Mouse (Mus musculus): ENCODE measurements around the gene Dnase1l3. TPM values are rescaled to one million over a fixed set of nuclear protein-coding genes. Genes with fewer than 3 reads are reported as not detected.

Dnase1l3 gene
- polyA plus RNA-seq, 1 experiment, result 69.9 TPM

GRCm38 (mm10) chr14:8003727-8004670 is 9.6 kb upstream of the Dnase1l3 start:
- Histone ChIP-seq H3K27me3 (ENCODE audit: control insufficient read depth, insufficient read depth, low read length) (no peaks in the 10 kb centered on the region), H3K36me3 (ENCODE audit: control insufficient read depth, insufficient read depth, low read length) (no peaks in the 10 kb centered on the region), H3K4me1 (ENCODE audit: control insufficient read depth, insufficient read depth, insufficient read length) (peaks cover 5% of the 10 kb centered on the region), H3K4me3 (ENCODE audit: extremely low read depth, insufficient read depth, insufficient read length) (peak overlapping the region; percentile 71), H3K27ac (ENCODE audit: insufficient read depth, low read length) (no peak overlapping the region)
- 30% methylated on average over 18 of the region's 18 CpGs for WGBS
- no peak for DNase-seq (ENCODE audit: low read depth in 1 of 2, low spot score in 2 of 2)
- TF ChIP-seq POLR2A (IDR thresholded peaks at IDR 0.05; ENCODE audit: low read depth, low read length) (no peak), CTCF (IDR thresholded peaks at IDR 0.05; ENCODE audit: extremely low read depth, insufficient read depth, insufficient read length, insufficient replicate concordance) (no peak)

- H3K4me1 ChIP-seq (ENCODE audit: control insufficient read depth, insufficient read depth, insufficient read length), result peaks cover 5% of the 10 kb centered on the region
- WGBS, result under 1% methylated on average over 23 of the region's 23 CpGs
- TF ChIP-seq CTCF (IDR thresholded peaks at IDR 0.05; ENCODE audit: extremely low read depth, insufficient read depth, insufficient read length, insufficient replicate concordance) (no peak), POLR2A (IDR thresholded peaks at IDR 0.05; ENCODE audit: low read depth, low read length) (no peak)
- no peak for DNase-seq (ENCODE audit: low read depth in 1 of 2, low spot score in 2 of 2)
- H3K4me3 ChIP-seq (ENCODE audit: extremely low read depth, insufficient read depth, insufficient read length), result peak overlapping the region; percentile 71
- H3K27me3 ChIP-seq (ENCODE audit: control insufficient read depth, insufficient read depth, low read length), result no peaks in the 10 kb centered on the region
- H3K36me3 ChIP-seq (ENCODE audit: control insufficient read depth, insufficient read depth, low read length), result no peaks in the 10 kb centered on the region
- H3K27ac ChIP-seq (ENCODE audit: insufficient read depth, low read length), result no peak overlapping the region
Measured at GRCm38 (mm10) chr14:8003093-8003670, 8.8 kb upstream of the Dnase1l3 start.

GRCm38 (mm10) chr14:8002432-8003092 is 8.2 kb upstream of the Dnase1l3 start, which contains the start of gene Abhd6:
Gene Abhd6 (plus strand): TSS chr14:8002902.
- peak within 1 kb of the TSS; percentile 71 for H3K4me3 ChIP-seq (ENCODE audit: extremely low read depth, insufficient read depth, insufficient read length)
- peaks cover 5% of the 10 kb centered on the region for H3K4me1 ChIP-seq (ENCODE audit: control insufficient read depth, insufficient read depth, insufficient read length)
- no peaks in the 10 kb centered on the region for H3K36me3 ChIP-seq (ENCODE audit: control insufficient read depth, insufficient read depth, low read length)
- H3K27ac ChIP-seq (ENCODE audit: insufficient read depth, low read length), result no peak within 1 kb of the TSS
- WGBS, result 3% methylated on average over 38 of the region's 38 CpGs
- H3K27me3 ChIP-seq (ENCODE audit: control insufficient read depth, insufficient read depth, low read length), result no peaks in the 10 kb centered on the region
- TF ChIP-seq CTCF (IDR thresholded peaks at IDR 0.05; ENCODE audit: extremely low read depth, insufficient read depth, insufficient read length, insufficient replicate concordance) (no peak), POLR2A (IDR thresholded peaks at IDR 0.05; ENCODE audit: low read depth, low read length) (peak; percentile 54)
- peak; percentile 50 to 86 for DNase-seq (ENCODE audit: low read depth in 1 of 2, low spot score in 2 of 2)

GRCm38 (mm10) chr14:8000831-8001685 is 6.7 kb upstream of the Dnase1l3 start:
- 55% methylated on average over 17 of the region's 17 CpGs for WGBS
- Histone ChIP-seq H3K4me3 (ENCODE audit: extremely low read depth, insufficient read depth, insufficient read length) (no peak overlapping the region), H3K36me3 (ENCODE audit: control insufficient read depth, insufficient read depth, low read length) (no peaks in the 10 kb centered on the region), H3K27ac (ENCODE audit: insufficient read depth, low read length) (no peak overlapping the region), H3K4me1 (ENCODE audit: control insufficient read depth, insufficient read depth, insufficient read length) (peaks cover 5% of the 10 kb centered on the region), H3K27me3 (ENCODE audit: control insufficient read depth, insufficient read depth, low read length) (no peaks in the 10 kb centered on the region)
- DNase-seq (ENCODE audit: low read depth in 1 of 2, low spot score in 2 of 2), result no peak
- no peak for TF ChIP-seq CTCF (IDR thresholded peaks at IDR 0.05; ENCODE audit: extremely low read depth, insufficient read depth, insufficient read length, insufficient replicate concordance)
- TF ChIP-seq POLR2A (IDR thresholded peaks at IDR 0.05; ENCODE audit: low read depth, low read length), result no peak

GRCm38 (mm10) chr14:8000247-8000646 is 5.9 kb upstream of the Dnase1l3 start:
- 93% methylated on average over 5 of the region's 5 CpGs for WGBS
- Histone ChIP-seq H3K27ac (ENCODE audit: insufficient read depth, low read length) (no peak overlapping the region), H3K4me1 (ENCODE audit: control insufficient read depth, insufficient read depth, insufficient read length) (peaks cover 5% of the 10 kb centered on the region), H3K27me3 (ENCODE audit: control insufficient read depth, insufficient read depth, low read length) (no peaks in the 10 kb centered on the region), H3K4me3 (ENCODE audit: extremely low read depth, insufficient read depth, insufficient read length) (no peak overlapping the region), H3K36me3 (ENCODE audit: control insufficient read depth, insufficient read depth, low read length) (no peaks in the 10 kb centered on the region)
- TF ChIP-seq POLR2A (IDR thresholded peaks at IDR 0.05; ENCODE audit: low read depth, low read length) (no peak), CTCF (IDR thresholded peaks at IDR 0.05; ENCODE audit: extremely low read depth, insufficient read depth, insufficient read length, insufficient replicate concordance) (no peak)
- no peak for DNase-seq (ENCODE audit: low read depth in 1 of 2, low spot score in 2 of 2)

DNA sequence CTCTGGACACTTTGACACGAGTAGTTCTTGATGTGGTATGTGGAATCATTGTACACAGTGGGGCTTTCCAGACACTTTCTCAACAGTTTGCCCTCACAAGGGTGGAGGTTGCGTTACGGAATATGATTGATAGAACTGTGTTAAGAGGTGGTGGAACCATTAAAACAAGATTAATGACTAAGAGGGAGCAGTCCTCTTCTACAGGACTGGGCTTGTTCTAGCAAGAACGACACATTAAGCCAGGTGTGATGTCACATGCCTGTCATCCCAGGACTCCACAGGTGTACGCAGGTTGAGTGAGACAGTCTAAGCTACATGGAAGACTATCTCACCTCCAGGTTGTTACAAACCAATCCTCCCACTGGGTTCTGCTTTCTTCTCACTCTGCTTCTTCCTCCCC is 5.1 kb upstream of the Dnase1l3 start:
- no peak for DNase-seq (ENCODE audit: low read depth in 1 of 2, low spot score in 2 of 2)
- Histone ChIP-seq H3K4me1 (ENCODE audit: control insufficient read depth, insufficient read depth, insufficient read length) (peaks cover 7% of the 10 kb centered on the region; the same call in 1 of the 2 replicates), H3K27me3 (ENCODE audit: control insufficient read depth, insufficient read depth, low read length) (no peaks in the 10 kb centered on the region), H3K4me3 (ENCODE audit: extremely low read depth, insufficient read depth, insufficient read length) (no peak overlapping the region), H3K36me3 (ENCODE audit: control insufficient read depth, insufficient read depth, low read length) (no peaks in the 10 kb centered on the region), H3K27ac (ENCODE audit: insufficient read depth, low read length) (no peak overlapping the region)
- TF ChIP-seq CTCF (IDR thresholded peaks at IDR 0.05; ENCODE audit: extremely low read depth, insufficient read depth, insufficient read length, insufficient replicate concordance) (no peak), POLR2A (IDR thresholded peaks at IDR 0.05; ENCODE audit: low read depth, low read length) (no peak)
- 90% methylated on average over 5 of the region's 5 CpGs for whole genome bisulfite sequencing

All from spleen, adult 2 months (tissue).